Mouse (Mus musculus) gastrocnemius, adult 2 months (tissue): Measurements from ENCODE around the gene Cd79b. TPM values are rescaled to one million over a fixed set of nuclear protein-coding genes. Genes with fewer than 3 reads are reported as not detected.
"Not testable (repeated sequence)": the region's sequence is repeated elsewhere in the genome, so short reads cannot be mapped to it uniquely, and the experiment has no call there.

Experiments
- DNase-seq: peaks from one replicate; pipeline ENCODE4 v3.0.0; 2022
- H3K27ac ChIP-seq: fragments of 200-600 bp; 2 replicates; pipeline ENCODE4 v1.8.1; 2022; ENCODE audit warnings: mild to moderate bottlenecking
- H3K4me3 ChIP-seq: fragments of 200-600 bp; 2 replicates; pipeline ENCODE4 v1.8.1; 2022; ENCODE audit warnings: mild to moderate bottlenecking, moderate library complexity
- CTCF ChIP-seq: fragments of 200-600 bp; IDR thresholded peaks from 2 replicates; pipeline ENCODE4 v1.8.1; 2022; ENCODE audit warnings: antibody characterized with exemption, mild to moderate bottlenecking, moderate library complexity
- intact Hi-C: fragments of 180-260 bp; cut with DNase I; formaldehyde crosslinking; loops from one replicate; pipeline ENCODE4 v1.15.1; 2025
- long read RNA-seq, 2 experiments: library from polyadenylated mRNA; stranded (forward); transcript quantifications; one replicate each; pipeline ENCODE4 v2.0.0; 2021
- total RNA-seq, 2 experiments: library from RNA; stranded (reverse); gene quantifications; 2 replicates each; pipeline ENCODE4 v1.2.3; 2021

The Cd79b gene
- under 1 TPM; 0.28 to 0.64 TPM for total RNA-seq
- long read RNA-seq, experiment 1 = 0 reads
- long read RNA-seq, experiment 2 = 0 reads

DNA sequence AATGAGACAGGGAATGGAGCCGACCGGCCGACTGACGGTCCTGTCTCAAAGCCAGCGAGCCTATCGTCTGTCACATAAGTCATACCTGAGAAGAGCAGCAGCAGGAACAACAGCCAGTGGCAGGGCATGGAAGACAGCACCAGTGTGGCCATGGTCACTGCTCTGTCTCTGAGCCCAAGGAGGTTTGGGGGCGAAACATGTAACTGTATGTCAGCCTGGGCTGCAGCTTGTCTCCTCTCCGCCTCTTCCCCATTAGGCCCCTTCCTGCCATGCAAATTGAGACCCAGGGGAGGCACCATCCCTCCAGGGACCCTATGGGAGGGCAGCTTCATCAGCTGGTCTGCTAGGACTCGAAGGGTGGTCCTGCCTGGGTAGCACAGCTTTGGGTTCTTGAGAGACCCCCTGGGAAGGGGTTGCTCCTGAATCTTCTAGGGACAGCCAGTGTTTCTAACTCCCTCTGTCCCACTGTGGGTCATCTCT, at the start of gene Cd79b:
Gene Cd79b, minus strand, starts transcription at position 430 of the 480 bp plus-strand sequence.
- intact Hi-C loops = no loop called here
- Histone ChIP-seq H3K27ac (peak within 1 kb of the TSS; percentile 48), H3K4me3 (0 out of 2 replicates have a peak within 1 kb of the TSS, but pooled peaks have one; percentile 17)
- no peak for TF ChIP-seq CTCF
- DNase-seq = peak; percentile 70

- intact Hi-C loops = no loop called here
- no peak for DNase-seq
These were observed 44.8 kb upstream of the Cd79b start for GRCm38 (mm10) chr11:106359350-106359749.

DNA sequence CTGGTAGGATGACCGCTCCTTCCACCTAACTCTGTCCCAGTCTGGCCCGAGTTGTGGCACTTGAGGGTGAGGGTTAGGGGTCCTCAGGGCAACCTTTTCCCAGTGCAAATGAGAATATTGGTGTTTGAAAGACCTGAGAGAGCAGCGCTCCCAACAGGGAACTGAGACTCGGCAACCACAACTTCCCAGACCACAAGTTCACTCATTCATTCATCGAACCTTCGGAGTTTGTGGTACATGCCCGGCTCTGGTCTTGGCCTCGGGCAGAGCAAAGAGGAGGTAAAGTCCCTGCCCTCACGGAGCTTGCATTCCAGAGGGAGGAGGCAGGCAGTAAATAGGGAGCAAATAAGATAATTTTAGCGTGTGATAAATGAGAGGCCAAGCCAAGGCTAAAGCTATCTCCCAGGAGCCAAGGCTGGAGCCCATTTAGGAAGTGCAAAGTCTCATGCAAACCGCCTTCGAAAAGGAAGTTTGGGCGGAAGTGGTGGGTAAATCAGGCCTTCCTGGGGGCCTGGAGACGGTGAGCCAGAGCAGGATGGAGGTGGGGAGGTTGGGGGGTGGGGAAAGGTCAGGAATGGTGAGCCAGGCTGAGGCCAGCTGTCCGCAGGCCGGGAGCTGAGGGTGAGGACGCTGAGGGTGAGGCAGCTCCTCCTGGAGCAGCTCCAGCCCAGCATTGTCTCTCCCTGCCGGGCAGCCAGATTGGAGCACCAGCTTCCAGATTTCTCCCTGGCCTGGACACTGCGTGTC, 41.0 kb upstream of the Cd79b start:
- TF ChIP-seq CTCF = no peak
- peak overlapping the region; percentile 91 for H3K27ac ChIP-seq
- H3K4me3 ChIP-seq = peak overlapping the region; percentile 48
- intact Hi-C loops = no loop called here
- DNase-seq = peak; percentile 82

More at GRCm38 (mm10) chr11:106359350-106359749, 44.8 kb upstream of the Cd79b start:
- Histone ChIP-seq H3K27ac (peak overlapping the region; percentile 65), H3K4me3 (peak overlapping the region; percentile 48)
- peak; percentile 28 for TF ChIP-seq CTCF

GRCm38 (mm10) chr11:106354181-106354580, 39.6 kb upstream of the Cd79b start:
- DNase-seq = no peak
- intact Hi-C loops = no loop called here
- no peak for TF ChIP-seq CTCF
- H3K4me3 ChIP-seq = peak overlapping the region; percentile 48
- peak overlapping the region; percentile 91 for H3K27ac ChIP-seq

- no peak for DNase-seq
- H3K4me3 ChIP-seq = peak within 1 kb of the TSS; percentile 48
- TF ChIP-seq CTCF = no peak
- intact Hi-C loops = no loop called here
- H3K27ac ChIP-seq = peak within 1 kb of the TSS; percentile 91
These were observed 38.6 kb upstream of the Cd79b start, which contains the start of gene Scn4a for GRCm38 (mm10) chr11:106353188-106353587. Scn4a (minus strand) TSS chr11:106353288.

DNA sequence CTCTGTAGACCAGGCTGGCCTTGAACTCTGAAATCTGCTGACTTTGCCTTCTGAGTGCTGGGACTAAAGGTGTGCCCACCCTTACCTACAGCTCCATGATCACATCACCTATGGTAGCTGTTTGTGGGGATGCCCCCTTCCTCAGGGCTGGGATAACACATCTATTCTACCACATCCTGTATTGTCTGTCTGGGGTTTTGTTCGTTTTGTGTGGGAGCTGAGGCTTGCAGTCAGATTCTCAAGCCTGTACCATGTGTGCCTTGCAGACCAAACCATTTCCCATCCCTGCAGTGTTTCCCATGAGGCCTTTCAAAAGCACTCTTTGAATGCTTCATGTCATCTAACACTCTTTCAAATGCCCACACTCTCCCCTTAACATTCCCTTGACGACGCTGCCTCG, 37.4 kb upstream of the Cd79b start:
- no peak for DNase-seq
- TF ChIP-seq CTCF = no peak
- Histone ChIP-seq H3K27ac (peak overlapping the region; percentile 91), H3K4me3 (no peak overlapping the region; the same call in 1 of the 2 replicates)
- intact Hi-C loops = no loop called here

DNA sequence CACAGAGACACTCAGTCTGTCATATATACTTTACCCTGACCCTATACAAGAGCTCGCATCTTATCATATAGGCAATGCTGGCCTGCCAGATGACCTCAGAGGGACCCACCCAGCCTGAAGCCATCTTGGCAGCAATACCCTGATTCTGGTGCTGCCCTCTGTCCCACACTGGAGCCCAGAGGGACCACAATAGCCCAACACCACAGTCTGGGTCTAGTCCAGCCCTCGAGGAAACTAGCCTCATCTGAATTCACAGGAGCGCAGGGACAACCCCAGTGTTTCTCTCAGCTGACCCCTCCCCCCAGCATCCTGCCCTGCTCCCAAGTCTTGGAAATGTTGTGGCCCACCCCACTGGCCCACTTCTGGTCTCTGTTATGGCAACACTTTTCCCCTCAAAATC, 36.7 kb upstream of the Cd79b start:
- H3K27ac ChIP-seq = peak overlapping the region; percentile 91
- intact Hi-C loops = no loop called here
- peak overlapping the region; percentile 44 for H3K4me3 ChIP-seq
- peak; percentile 62 for DNase-seq
- TF ChIP-seq CTCF = no peak

- Histone ChIP-seq H3K27ac (peak overlapping the region; percentile 91), H3K4me3 (peak overlapping the region; percentile 57)
- peak; percentile 89 for DNase-seq
- TF ChIP-seq CTCF = no peak
- intact Hi-C loops = no loop called here
These were observed 36.3 kb upstream of the Cd79b start for GRCm38 (mm10) chr11:106350853-106351252.

DNA sequence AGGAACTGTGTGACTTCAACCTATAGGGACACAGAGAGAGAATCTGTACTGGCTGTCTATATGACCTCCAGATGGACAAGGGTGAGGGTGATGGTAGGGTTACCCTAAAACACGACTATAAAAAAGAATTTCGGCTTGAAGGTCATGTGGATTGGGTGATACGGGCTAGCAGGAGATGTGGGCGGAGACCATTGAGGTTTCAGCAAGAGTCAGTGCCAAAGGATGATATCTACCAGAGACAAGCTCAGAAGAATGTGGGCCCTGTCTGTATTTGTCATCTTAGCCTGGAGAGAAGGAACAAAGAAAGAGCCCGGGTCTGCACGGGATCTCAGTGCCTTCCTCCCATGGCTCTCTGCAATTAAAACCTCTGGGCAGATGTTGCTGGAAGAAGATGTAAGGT, 35.2 kb upstream of the Cd79b start:
- intact Hi-C loops = no loop called here
- no peak for DNase-seq
- Histone ChIP-seq H3K27ac (peak overlapping the region; percentile 91), H3K4me3 (no peak overlapping the region)
- no peak for TF ChIP-seq CTCF

DNA sequence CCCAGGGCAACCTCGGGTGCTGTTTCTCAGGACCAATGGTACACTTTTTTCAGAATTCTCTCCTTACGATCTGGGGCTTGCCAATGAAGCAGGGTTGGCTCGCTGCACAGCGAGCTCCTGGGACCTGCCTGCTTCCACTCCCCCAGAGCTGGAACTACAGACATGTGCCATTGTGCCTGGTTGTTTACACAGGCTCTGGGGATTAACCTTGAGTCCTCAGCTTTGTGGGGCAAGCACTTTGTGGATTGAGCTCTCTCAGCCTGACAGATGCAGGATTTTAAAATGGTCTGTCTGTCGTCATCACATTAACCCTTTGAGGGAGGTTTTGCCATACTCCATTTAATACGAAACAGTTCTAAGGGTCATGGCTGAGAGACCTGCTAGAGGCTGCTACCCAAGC, 30.3 kb upstream of the Cd79b start:
- Histone ChIP-seq H3K4me3 (no peak overlapping the region), H3K27ac (peak overlapping the region; percentile 56; the same call in 1 of the 2 replicates)
- intact Hi-C loops = no loop called here
- no peak for DNase-seq
- TF ChIP-seq CTCF = no peak

DNA sequence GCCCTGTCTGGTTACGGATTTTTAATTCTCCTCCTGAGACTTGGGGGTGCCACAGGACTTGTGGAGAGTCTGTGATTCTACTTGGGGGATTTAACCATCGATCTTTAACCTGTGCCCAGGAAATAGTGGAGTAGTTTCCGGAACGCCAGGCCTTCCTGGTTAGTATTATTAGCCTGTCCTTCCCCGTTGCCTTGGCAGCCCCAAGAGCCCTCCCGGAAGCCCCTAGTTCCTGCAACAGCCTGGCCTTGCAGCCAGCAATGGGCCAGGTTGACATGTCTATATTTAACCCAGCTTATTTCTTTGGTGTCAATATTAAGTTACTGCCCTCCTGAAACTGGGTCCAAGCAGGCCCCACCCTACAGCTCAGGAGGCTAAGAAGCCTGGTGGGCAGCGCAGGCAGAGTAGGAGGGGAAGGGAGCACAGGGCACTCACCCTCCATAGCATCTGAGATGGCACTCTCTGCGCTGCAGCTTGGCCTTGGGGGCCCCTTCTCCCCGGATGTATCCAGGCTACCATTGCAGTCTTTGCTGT, 26.5 kb upstream of the Cd79b start:
- Histone ChIP-seq H3K27ac (peak overlapping the region; percentile 93), H3K4me3 (peak overlapping the region; percentile 45)
- TF ChIP-seq CTCF = no peak
- DNase-seq = peak; percentile 88
- intact Hi-C loops = no loop called here

GRCm38 (mm10) chr11:106339323-106339722, 24.8 kb upstream of the Cd79b start:
- intact Hi-C loops = not testable (repeated sequence)
- H3K4me3 ChIP-seq = peak overlapping the region; percentile 29
- peak overlapping the region; percentile 93 for H3K27ac ChIP-seq

GRCm38 (mm10) chr11:106338870-106339269, 24.3 kb upstream of the Cd79b start:
- DNase-seq = no peak
- H3K4me3 ChIP-seq = peak overlapping the region; percentile 29
- peak overlapping the region; percentile 93 for H3K27ac ChIP-seq
- no peak for TF ChIP-seq CTCF
- intact Hi-C loops = no loop called here

More at GRCm38 (mm10) chr11:106339323-106339722, 24.8 kb upstream of the Cd79b start:
- DNase-seq = not testable (repeated sequence)
